Mouse (Mus musculus) lung, postnatal 0 days (tissue): ENCODE measurements around the gene Hkdc1.
"Not testable (repeated sequence)": the region's sequence is repeated elsewhere in the genome, so short reads cannot be mapped to it uniquely, and the experiment has no call there.

ENCODE experiments used
- CTCF ChIP-seq: IDR thresholded peaks from 2 replicates; pipeline ENCODE4 v1.5.1; 2016; ENCODE audit warnings: antibody characterized with exemption, mild to moderate bottlenecking
- EP300 ChIP-seq: IDR thresholded peaks from 2 replicates; pipeline ENCODE4 v1.6.1; 2016; ENCODE audit warnings: antibody characterized with exemption, mild to moderate bottlenecking, control low read depth

DNA sequence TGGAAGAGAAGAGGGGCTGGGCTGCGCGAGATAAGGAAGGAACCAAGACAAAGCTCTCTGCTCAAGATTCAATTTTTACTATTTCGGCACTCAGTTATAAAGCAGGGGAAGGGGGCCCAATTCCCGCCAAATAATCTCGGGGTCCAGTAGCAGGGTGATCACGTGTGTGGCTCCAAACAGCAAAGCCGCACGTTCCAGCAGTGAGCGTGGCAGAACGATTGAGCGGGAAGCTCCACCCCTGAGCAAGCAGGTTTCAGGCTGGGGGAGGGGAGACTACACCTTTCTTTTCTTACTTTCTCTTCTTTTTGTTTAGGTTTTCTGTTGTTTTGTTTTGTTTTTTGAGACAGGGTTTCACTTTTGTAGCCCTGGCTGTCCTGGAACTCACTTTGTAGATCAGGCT is 29.7 kb upstream of the Hkdc1 start:
- TF ChIP-seq CTCF, EP300: not testable (repeated sequence)
